Mouse (Mus musculus) liver, adult 2 months (tissue): ENCODE data around the gene Serpinb9b.

Source experiments
- CTCF ChIP-seq: fragments of 200-500 bp; IDR thresholded peaks from 2 replicates; pipeline ENCODE4 v1.5.1; 2011; ENCODE audit warnings: low read depth, low read length, control low read depth
- POLR2A ChIP-seq: fragments of 200-500 bp; IDR thresholded peaks from 2 replicates; pipeline ENCODE4 v1.6.1; 2011; ENCODE audit warnings: low read length, control low read depth; ENCODE audit not compliant: insufficient read depth; ENCODE audit errors: extremely low read depth

DNA sequence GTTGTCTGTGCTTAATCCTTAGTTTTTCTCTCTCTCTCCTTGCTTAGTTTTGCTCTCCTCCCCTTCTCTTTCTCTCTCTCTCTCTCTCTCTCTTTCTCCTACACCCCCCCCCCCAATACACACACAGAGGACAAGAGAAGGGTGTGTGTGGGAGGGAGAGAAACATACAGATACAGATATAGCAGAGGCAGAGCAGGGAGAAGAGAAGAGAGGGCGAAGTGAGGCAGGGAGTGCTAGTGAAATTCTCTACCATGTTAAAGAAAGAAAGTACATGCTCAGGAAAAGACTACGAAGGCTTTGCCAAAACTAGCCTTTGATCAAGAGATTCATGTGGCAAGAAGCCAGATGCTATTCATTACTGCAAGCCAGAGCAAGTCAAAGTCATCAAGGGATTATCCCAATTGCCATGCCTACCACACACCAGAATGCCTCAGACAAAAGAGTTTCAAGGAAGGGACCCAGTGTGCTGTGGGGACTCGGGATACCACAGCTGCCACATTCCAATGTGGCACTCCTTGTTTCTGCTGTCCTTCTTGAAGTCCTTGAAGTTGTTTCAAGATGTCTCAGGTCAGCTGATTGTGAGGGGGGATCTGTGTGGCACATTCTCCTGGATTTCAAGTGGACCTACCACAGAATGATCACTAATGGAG is 51.0 kb downstream of the Serpinb9b start, which contains the start of gene Serpinb1b:
- no peak for TF ChIP-seq CTCF
- TF ChIP-seq POLR2A: no peak
